Mouse (Mus musculus): ENCODE results near the gene Wwtr1.

The Wwtr1 gene

DNA sequence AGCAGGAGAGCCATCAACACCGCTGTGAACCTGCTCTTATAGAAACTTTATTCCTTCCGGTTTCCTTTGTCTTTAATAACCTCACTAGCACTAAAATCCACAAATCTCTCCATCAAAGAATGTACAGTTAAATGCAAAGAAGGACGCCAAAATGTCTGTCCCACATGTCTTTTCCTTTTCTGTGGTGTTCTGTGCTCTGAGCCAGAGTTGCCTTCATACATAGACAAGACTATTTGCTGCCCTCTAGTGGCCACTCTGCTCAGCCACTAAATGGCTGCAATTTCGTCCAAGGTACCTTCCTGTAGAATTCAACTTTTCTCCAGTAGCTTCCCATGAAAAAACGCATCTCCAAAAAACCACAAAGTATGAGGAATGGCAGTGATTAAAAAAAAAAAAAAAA lies 127.3 kb downstream of the Wwtr1 start:
- peak; percentile 79 for DNase-seq (ENCODE audit: low read depth, low spot score)

DNA sequence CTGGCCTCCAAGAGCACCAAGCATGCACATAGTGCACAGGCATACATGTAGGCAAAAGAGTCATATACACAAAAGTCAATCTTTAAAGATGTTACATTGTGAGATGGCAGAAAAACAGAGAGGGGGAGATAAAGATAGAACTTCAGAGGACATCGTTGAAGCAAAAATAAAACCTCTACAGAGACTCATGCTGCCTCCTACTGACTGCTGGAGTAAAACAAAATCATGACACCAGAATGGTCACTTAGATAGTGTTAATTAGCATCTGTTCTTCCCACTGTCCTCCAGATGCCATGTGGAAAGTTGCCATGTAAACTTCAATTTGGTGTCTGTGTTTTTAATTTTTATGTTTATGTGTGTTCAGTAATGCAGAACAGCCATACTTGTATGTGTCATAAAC lies 127.8 kb downstream of the Wwtr1 start:
- no peak for DNase-seq (ENCODE audit: low read depth, low spot score)

DNA sequence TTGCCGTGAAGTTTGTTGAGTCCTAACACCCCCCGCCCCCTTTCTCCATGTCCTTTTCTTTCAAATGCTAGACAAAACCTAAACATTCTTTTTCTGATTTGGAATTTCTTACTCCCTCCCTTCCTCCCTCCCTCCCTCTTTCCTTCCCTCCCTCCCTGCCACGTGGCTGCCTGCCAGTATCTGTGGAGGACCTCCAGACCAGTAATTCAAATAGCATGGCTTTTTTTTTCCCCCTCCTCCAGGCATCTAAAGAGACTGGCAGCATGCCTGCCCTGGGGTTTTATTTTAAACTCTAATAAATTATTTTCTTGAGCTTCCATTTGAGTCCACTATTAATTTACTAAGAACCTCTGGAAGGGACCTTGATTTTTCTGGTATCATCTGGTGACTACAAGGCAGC lies 130.0 kb downstream of the Wwtr1 start:
- DNase-seq (ENCODE audit: low read depth, low spot score), result no peak

DNA sequence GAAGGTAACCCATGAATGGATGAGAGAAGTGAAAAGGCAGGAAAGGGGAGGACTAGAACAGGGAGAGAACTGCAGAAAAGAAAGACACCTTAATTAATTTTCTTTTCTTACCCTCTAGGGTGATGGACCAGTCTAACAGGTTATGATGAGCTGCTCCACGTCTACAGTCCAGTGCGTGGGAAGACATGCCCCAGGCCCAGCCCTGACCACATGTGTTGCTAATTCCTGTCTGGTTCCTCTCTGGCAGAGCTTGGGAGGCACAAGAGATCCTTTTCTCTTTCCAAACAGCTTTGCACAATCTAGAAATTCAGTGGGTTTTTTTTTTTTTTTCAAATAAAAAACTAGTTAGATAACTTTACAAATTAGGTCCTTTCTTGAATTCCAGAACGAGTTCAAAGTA lies 134.8 kb downstream of the Wwtr1 start:
- DNase-seq (ENCODE audit: low read depth, low spot score), result no peak

DNA sequence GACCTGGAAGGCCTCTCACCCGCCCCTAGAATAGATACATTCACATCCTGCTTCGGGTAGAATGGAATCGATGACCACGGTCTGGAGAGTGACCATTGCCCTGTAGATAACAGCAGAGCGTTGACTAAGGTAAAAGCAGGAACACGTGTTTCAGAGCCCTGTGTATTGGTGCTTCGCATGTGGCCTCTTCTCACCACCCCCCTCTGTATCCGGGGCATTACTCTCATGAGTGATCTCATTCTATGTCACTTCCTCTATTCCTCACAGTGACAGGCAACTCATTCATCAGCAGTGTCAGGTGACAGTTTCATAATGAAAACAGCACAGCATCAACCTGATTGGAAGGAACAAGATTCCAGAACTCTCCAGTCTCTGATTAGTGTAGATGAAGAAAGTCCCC lies 140.3 kb downstream of the Wwtr1 start:
- no peak for DNase-seq (ENCODE audit: low read depth, low spot score)

DNA sequence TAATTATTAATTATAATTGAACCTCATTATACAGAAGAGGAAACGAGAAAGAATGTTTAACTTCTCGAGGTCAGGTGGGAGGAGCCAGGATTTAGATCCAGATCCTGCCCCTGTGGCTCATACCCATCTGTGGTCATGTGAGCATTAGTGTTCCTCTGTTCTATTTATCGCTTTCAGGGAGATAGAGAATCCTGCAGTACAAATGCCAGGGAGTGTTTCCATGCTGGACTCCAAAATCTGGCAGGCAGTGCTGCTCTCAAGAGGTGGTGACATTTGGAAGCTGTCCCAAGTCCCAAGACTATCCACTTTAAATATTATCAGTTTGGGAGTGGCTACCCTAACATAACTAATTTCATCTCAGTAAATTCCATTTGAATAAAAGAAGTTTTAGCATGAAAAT lies 144.0 kb downstream of the Wwtr1 start:
- DNase-seq (ENCODE audit: low read depth, low spot score), result no peak

DNA sequence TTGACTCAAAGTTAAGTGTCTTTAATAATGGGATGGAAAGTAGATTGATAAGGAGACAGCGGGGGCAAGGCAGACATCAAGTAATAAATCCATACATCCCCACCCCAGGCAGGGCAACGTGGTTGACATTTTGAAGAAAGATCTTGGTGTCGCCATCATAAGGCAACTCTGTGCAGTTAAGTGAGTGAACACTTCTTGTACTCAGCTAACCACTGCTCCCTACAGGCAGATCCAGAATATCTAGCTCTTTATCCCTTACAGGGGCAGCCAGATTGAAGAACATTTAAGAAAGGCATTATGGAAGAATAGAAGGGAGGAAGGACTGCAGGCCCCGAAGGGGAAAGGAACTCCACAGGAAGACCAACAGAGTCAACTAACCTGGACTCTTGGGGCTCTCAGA lies 146.2 kb downstream of the Wwtr1 start:
- peak; percentile 14 for DNase-seq (ENCODE audit: low read depth, low spot score)

DNA sequence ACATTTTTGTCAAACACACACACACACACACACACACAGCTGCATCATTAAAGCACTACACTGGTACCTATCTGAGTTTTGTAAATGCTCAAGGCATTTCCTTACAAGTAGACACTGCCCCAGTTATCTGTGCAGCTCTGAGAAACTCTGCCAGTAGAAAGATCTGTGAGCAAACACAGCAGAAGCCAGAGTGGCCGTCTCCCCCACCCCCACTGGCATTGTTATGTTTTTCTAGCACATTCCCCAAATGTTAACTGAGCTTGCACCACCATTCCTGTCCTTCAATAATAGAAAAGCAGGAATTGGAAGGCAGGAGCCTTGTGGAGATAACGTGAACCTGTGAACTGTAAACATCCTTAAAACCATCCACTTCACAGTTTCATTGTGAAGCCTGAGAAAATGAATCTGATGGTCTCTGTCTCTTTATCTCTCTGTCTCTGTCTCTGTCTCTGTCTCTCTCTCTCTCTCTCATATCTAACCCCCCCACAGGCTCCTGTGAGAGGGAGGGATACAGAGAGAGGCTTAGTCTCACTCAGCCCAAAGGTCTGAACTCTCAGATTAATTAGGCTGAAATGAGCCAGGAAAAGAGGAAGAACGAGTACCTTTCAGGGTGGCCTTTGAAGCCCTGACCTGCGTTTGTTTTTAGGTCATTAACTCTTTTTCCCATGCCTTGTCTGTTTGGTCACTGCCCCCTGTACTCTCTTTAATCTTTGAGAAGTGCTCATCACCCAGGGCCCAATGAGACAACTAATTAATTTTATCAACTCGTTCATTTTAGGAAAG lies 146.8 kb downstream of the Wwtr1 start:
- DNase-seq (ENCODE audit: low read depth, low spot score), result no peak

DNA sequence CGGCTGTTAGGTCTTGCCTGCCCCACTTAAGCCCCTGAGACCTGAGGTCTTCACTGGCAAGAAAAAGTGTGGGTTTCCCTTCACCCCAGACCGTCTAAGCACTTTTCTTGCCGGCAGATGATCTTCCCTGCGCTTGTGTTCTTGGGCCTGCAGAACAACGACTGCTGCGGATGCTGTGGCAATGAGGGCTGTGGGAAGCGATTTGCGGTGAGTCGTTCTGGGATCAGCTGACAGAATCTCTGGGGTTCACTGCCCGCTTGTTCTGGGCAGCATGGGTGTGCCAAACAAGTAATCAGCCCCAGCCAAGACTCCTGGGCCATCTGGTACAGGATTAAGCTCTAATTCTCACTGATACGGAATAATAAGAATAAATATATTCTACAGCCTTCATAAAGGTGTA lies 149.4 kb downstream of the Wwtr1 start:
- DNase-seq (ENCODE audit: low read depth, low spot score), result no peak

DNA sequence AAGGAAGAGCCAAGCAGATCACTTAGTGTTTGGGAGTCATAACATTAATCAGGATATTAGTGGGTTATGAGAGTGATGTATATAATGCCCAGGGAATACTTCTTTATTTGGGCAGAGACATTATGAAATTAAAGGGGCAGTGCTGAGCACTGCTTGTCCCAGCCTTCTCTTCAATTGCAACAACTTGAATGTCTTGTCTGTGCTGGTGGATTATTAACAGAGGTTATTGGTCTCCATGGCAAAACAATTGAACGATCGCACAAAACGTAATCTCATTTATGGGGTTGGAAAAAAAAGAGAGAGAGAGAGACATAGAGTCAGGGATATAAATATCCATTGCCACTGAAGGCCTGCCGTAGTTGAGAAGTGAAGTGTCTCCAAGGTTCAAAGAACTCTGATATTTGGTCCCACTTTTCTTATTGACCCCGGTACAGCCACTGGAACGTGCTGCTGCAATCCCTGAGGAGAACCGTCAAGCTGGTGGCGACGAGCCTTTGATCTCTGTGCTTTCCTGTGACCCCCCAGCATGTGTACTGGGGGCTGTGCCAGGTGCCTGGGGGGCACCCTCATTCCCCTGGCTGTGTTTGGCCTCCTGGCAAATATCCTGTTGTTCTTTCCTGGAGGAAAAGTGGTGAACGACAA lies 150.5 kb downstream of the Wwtr1 start, which contains the start of gene Tm4sf4:
Gene Tm4sf4, plus strand, starts transcription at position 226 of the 642 bp plus-strand sequence.
- DNase-seq (ENCODE audit: low read depth, low spot score), result no peak

DNA sequence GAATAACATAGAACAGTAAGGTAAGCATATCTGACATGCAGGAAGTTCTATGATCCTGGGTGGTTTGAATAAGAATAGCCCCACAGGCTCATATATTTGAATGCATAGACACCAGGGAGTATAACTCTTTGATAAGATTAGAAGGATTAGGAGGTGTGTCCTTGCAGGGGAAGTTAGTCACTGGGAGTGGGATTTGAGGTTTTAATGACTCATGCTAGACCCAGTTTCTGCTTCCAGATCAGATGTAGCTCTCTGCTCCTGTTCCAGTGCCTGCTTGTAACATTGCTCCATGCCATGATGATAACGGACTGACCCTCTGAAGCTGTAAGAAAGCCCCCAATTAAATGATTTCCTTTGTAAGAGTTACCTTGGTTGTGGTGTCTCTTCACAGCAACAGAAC lies 155.1 kb downstream of the Wwtr1 start:
- DNase-seq (ENCODE audit: low read depth, low spot score), result no peak

DNA sequence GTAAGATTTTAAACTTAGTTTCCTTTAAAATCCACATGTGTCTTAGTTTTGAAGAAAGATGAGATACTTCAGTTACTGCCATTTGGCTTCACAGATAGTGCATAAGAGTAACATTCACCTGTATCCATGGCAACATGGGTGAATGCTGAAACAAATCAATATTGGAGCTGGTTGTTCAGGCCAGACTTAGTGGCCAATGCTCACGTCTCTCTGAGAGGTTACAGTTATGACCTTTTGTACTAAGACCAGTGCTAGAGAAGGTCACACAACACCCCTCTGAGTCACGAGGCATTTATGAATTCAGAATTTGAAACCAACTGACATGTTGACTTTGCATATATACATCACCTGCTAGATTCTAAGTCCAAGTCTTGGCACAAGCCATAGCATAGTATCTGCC lies 155.5 kb downstream of the Wwtr1 start:
- no peak for DNase-seq (ENCODE audit: low read depth, low spot score)

DNA sequence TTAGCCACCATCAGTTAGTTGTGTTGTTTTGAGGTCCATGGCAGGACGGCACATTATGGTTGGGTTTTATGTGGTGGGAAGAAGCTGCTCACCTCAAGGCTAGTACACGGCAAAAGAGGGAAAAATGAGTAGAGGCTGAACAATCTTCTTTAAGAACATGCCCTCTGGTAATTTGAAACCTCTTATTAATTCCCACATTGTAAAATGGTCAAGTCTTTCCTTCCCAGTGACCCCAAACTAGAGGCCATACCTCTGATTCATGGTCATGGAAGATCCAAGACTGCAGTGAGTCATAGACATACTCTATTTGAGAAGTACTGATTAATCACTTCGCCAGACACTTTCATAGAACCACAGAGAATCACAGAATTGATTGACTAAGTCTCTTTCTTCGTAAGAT lies 164.2 kb downstream of the Wwtr1 start:
- DNase-seq (ENCODE audit: low read depth, low spot score), result no peak

Data from ES-CJ7 (cell line).